Mouse (Mus musculus) neural tube, embryonic 14.5 days (tissue): ENCODE data around the gene Znrd1as. TPM values are rescaled to one million over a fixed set of nuclear protein-coding genes. Genes with fewer than 3 reads are reported as not detected.

Source experiments
- ATAC-seq: fragments of 200-750 bp; cut with Nextera tagmentation; 2 replicates; pipeline ENCODE4 v1.8.0; 2017; ENCODE audit warnings: low read depth, mild to moderate bottlenecking, moderate TSS enrichment, moderate library complexity
- H3K27ac ChIP-seq: fragments of 300-500 bp; sonication (generic); 2 replicates; pipeline ENCODE4 v1.5.1; 2014; ENCODE audit warnings: low read depth, mild to moderate bottlenecking, control low read depth, low read length, moderate library complexity, mixed read lengths
- H3K27me3 ChIP-seq: fragments of 300-500 bp; sonication (generic); 2 replicates; pipeline ENCODE4 v1.6.1; 2014; ENCODE audit warnings: low read length; ENCODE audit not compliant: control insufficient read depth, insufficient read depth
- H3K36me3 ChIP-seq: fragments of 300-500 bp; sonication (generic); 2 replicates; pipeline ENCODE4 v1.6.1; 2014; ENCODE audit warnings: low read length, mixed read lengths; ENCODE audit not compliant: control insufficient read depth, insufficient read depth
- H3K4me1 ChIP-seq: fragments of 300-500 bp; sonication (generic); 2 replicates; pipeline ENCODE4 v1.6.1; 2014; ENCODE audit warnings: low read length; ENCODE audit not compliant: control insufficient read depth, insufficient read depth
- H3K4me2 ChIP-seq: fragments of 300-500 bp; sonication (generic); 2 replicates; pipeline ENCODE4 v1.6.1; 2014; ENCODE audit warnings: mild to moderate bottlenecking, low read depth, low read length, control low read depth
- H3K4me3 ChIP-seq: fragments of 300-500 bp; sonication (generic); 2 replicates; pipeline ENCODE4 v1.5.1; 2014; ENCODE audit warnings: low read depth, low read length, control low read depth, mixed read lengths
- H3K9ac ChIP-seq: fragments of 300-500 bp; sonication (generic); replicated peaks from 2 replicates; pipeline ENCODE4 v1.6.1; 2014; ENCODE audit warnings: low read depth, mild to moderate bottlenecking, control low read depth, low read length, mixed read lengths
- H3K9me3 ChIP-seq: fragments of 300-500 bp; sonication (generic); 2 replicates; pipeline ENCODE4 v1.6.1; 2016; ENCODE audit warnings: low read length; ENCODE audit not compliant: control insufficient read depth
- WGBS: fragments of 180-500 bp; shearing (Covaris S2); extraction: QIAGEN DNeasy Blood & Tissue Kit; methylation state at CpG from one replicate; pipeline ENCODE4 v1.1.7; 2014; 5-methylcytosine and 5-hydroxymethylcytosine counted together
- polyA plus RNA-seq: library from polyadenylated mRNA; unstranded; fragments of >200 nt; fragmentation: Nextera tagmentation; extraction: Ambion mirVana; gene quantifications from 2 replicates; pipeline ENCODE4 v1.2.1, GENCODE M21; 2014

Gene Znrd1as
- polyA plus RNA-seq, 1 experiment from 2014 or later: 4.6 TPM

GRCm38 (mm10) chr17:36944121-36944775, 14.1 kb upstream of the Znrd1as start:
- Histone ChIP-seq H3K36me3 (peaks cover 6% of the 10 kb centered on the region; the same call in 1 of the 2 replicates), H3K27me3 (peaks cover 22% of the 10 kb centered on the region), H3K4me2 (no peak overlapping the region), H3K4me1 (peaks cover 8% of the 10 kb centered on the region; the same call in 1 of the 2 replicates), H3K9me3 (no peaks in the 10 kb centered on the region), H3K4me3 (no peak overlapping the region), H3K9ac (no peak overlapping the region), H3K27ac (no peak overlapping the region)
- ATAC-seq: no peak
- 5% methylated on average over 9 of the region's 9 CpGs for WGBS

DNA sequence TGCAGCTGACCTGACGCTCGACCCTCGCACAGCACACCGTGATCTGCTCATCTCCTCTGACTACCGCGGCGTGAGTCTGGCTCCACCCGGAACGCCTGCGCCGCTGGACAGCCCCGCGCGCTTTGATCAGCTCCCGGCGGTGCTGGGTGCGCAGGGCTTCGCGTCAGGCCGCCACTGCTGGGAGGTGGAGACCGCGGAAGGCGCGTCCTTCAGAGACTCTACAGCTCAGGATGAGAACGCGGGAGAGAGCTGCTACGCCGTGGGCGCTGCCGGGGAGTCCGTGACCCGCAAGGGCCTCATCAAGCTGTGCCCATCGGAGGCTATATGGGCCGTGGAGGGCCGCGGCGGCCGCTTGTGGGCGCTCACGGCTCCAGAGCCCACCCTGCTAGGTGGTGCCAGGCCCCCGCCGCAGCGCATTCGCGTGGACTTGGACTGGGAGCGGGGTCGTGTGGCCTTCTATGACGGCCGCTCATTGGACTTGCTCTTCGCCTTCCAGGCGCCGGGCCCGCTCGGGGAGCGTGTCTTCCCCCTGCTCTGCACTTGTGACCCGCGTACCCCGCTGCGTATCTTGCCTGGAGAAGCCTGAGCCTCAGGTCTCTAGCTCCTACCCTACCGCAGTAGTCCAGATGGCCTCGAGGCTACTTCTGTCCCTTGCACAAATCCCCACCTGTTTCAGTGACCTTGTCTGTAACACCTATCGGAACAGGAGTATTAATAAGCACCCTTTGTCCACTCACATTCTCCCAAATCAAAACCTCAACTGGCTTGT, 11.2 kb upstream of the Znrd1as start:
- ATAC-seq: peak; percentile 54
- peak overlapping the region; percentile 94 for H3K4me2 ChIP-seq
- 2% methylated on average over 62 of the region's 62 CpGs for WGBS
- peak overlapping the region; percentile 78 for H3K27ac ChIP-seq
- H3K9me3 ChIP-seq: no peaks in the 10 kb centered on the region
- H3K4me3 ChIP-seq: peak overlapping the region; percentile 53
- peaks cover 19% of the 10 kb centered on the region for H3K27me3 ChIP-seq
- H3K36me3 ChIP-seq: peaks cover 6% of the 10 kb centered on the region; the same call in 1 of the 2 replicates
- peak overlapping the region; percentile 81 for H3K9ac ChIP-seq
- peaks cover 16% of the 10 kb centered on the region; the same call in 1 of the 2 replicates for H3K4me1 ChIP-seq

DNA sequence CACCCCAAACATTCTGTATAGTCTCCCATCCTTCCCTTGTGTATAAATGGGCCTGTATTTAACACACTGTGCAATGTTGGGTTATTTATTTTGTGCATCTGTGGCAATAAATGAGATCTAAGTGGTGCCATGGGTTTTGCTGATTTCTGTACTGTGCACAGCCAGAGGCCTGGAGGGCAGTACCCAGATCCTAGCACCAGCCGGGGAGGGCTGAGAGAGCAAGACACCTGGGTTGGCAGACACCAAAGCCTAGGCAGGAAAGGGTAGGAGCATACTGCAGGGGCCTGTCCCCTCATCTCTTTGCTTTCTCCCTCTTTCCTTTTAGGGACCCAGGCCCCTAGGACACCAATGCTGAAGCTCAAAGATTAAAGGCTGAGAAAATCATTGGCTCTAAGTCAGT, 10.1 kb upstream of the Znrd1as start:
- Histone ChIP-seq H3K9ac (no peak overlapping the region), H3K27me3 (peaks cover 8% of the 10 kb centered on the region; the same call in 1 of the 2 replicates), H3K9me3 (no peaks in the 10 kb centered on the region), H3K36me3 (peaks cover 6% of the 10 kb centered on the region; the same call in 1 of the 2 replicates), H3K4me1 (peaks cover 16% of the 10 kb centered on the region; the same call in 1 of the 2 replicates), H3K4me3 (no peak overlapping the region), H3K4me2 (no peak overlapping the region), H3K27ac (no peak overlapping the region)
- 74% methylated on average over 1 of the region's 1 CpGs for WGBS
- ATAC-seq: no peak

DNA sequence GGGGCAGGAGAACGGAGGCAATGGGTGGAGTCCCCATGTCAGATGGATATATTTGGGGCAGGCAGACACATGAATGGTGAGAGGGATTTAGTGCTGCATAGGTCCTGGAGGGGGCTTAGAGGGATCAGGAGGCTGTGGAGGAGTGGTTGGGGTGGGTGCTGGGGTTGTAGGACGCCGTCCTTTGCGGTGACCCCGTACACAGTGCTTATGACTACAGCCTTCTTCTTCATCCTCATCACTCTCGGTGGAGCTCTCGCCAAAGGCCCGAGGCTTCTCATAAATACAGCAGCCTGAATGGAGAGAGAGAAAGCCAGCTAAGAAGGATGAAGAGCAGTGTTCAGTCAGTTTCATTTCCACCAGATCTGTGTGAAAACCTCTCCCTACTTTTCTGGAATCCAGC, 9.1 kb upstream of the Znrd1as start:
- peaks cover 4% of the 10 kb centered on the region; the same call in 1 of the 2 replicates for H3K27me3 ChIP-seq
- peaks cover 6% of the 10 kb centered on the region; the same call in 1 of the 2 replicates for H3K36me3 ChIP-seq
- WGBS: 93% methylated on average over 8 of the region's 8 CpGs
- peaks cover 16% of the 10 kb centered on the region; the same call in 1 of the 2 replicates for H3K4me1 ChIP-seq
- no peaks in the 10 kb centered on the region for H3K9me3 ChIP-seq
- no peak for ATAC-seq
- H3K27ac ChIP-seq: no peak overlapping the region
- no peak overlapping the region for H3K4me2 ChIP-seq
- H3K4me3 ChIP-seq: no peak overlapping the region
- no peak overlapping the region for H3K9ac ChIP-seq

DNA sequence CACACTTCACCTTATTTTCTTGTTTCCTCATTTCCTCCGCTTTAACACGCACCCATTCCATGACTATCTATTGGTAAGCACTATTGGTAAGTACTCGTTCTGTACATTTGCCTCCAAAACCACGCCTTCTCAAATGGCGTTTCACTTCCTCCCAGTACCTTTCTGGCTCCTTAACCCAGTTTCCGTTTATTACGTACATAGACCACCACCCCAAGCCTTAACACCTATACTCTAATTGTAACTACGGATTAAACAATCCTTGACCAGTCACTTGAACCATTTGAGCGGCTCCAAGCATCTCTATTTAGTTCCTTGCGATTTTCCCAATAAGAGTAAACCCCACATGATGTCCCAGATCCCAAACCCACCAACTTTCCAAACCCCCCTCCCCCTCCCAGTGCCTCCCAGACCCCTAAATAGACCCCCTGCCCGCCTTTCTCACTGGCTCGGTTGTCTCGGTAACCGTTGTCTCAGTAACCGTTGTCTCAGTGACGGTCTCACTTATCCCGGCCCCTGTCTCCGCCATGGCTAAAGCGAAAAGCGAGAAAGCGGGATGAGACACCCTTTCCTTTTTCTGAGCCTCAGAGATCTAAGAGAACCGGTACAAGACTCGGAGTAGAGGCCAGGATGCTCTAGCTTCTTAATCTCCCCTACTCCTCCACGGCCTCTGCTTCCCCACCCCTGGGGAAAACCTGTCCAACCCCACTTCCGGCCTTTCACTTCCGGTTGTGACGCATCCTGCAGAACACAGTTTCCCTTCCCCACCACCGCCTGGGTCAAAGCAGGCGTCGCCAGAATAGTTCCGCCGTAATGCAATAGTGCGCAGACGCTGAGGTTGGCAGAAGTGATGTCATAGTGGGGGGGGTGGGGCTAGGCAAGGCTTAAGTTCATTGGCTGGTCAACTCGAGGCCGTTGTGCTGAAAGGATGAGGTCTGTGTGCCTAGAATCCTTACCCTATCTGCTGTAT, 7.1 kb upstream of the Znrd1as start, which contains the start of gene Ppp1r11:
Ppp1r11 (minus strand) TSS at position 761 of the 967 bp plus-strand sequence.
- H3K36me3 ChIP-seq: peaks cover 6% of the 10 kb centered on the region
- 2% methylated on average over 36 of the region's 36 CpGs for WGBS
- H3K9ac ChIP-seq: peak within 1 kb of the TSS; percentile 67
- peak within 1 kb of the TSS; percentile 68 for H3K4me3 ChIP-seq
- peak within 1 kb of the TSS; percentile 81 for H3K4me2 ChIP-seq
- peaks cover 13% of the 10 kb centered on the region; the same call in 1 of the 2 replicates for H3K4me1 ChIP-seq
- H3K27ac ChIP-seq: peak within 1 kb of the TSS; percentile 89
- no peaks in the 10 kb centered on the region for H3K9me3 ChIP-seq
- peak; percentile 96 for ATAC-seq
- no peaks in the 10 kb centered on the region for H3K27me3 ChIP-seq

DNA sequence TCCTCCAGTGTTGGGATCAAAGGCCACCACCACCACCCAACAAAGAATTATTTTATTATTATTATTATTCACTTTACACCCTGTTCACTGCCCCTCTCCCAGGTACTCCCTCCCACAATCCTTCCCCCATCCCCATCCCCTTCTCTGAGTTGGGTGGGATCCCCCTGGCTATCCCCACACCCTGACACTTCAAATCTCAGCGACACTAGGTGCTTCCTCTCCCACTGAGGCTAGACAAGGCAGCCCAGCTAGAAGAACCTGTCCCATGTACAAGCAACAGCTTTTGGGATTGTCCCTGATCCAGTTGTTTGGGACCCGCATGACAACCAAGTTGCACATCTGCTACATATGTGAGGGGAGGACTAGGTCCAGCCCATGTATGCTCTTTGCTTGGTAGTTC, 5.8 kb upstream of the Znrd1as start:
- Histone ChIP-seq H3K4me1 (peaks cover 12% of the 10 kb centered on the region; the same call in 1 of the 2 replicates), H3K4me3 (no peak overlapping the region), H3K36me3 (peaks cover 6% of the 10 kb centered on the region), H3K27me3 (no peaks in the 10 kb centered on the region), H3K4me2 (no peak overlapping the region), H3K27ac (no peak overlapping the region), H3K9me3 (no peaks in the 10 kb centered on the region), H3K9ac (no peak overlapping the region)
- no peak for ATAC-seq
- 89% methylated on average over 2 of the region's 2 CpGs for WGBS

DNA sequence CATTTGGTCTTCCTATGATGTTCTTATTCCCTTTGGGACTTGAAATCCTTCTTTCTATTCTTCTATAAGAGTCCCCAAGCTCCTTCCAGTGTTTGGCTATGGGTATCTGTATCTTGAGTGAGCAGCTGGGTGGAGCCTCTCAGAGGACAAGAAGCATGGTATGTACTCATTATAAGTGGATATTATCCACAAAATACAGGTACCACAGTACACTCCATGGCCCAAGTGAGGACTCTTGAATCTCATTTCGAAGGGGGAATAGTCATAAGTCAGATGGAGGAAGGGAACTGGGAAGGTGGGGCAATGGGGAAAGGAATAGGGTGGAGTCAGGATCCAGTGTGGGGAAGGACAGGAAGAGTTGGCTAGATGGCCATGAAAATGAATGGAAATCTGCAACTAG, 5.3 kb upstream of the Znrd1as start:
- no peak overlapping the region for H3K9ac ChIP-seq
- 95% methylated on average over 1 of the region's 1 CpGs for WGBS
- ATAC-seq: no peak

GRCm38 (mm10) chr17:36958884-36959283, 492 bp downstream of the Znrd1as start:
- peaks cover 12% of the 10 kb centered on the region; the same call in 1 of the 2 replicates for H3K4me1 ChIP-seq
- peak overlapping the region; percentile 75; the same call in 1 of the 2 replicates for H3K27ac ChIP-seq
- no peaks in the 10 kb centered on the region for H3K27me3 ChIP-seq
- WGBS: 13% methylated on average over 12 of the region's 12 CpGs
- no peaks in the 10 kb centered on the region for H3K9me3 ChIP-seq
- H3K36me3 ChIP-seq: no peaks in the 10 kb centered on the region; the same call in 1 of the 2 replicates
- peak overlapping the region; percentile 75 for H3K4me2 ChIP-seq
- ATAC-seq: peak; percentile 10; the same call in 1 of the 2 replicates
- peak overlapping the region; percentile 68 for H3K9ac ChIP-seq
- H3K4me3 ChIP-seq: peak overlapping the region; percentile 65

More for the DNA sequence above, 5.3 kb upstream of the Znrd1as start:
- H3K36me3 ChIP-seq: peaks cover 6% of the 10 kb centered on the region
- H3K4me3 ChIP-seq: no peak overlapping the region
- H3K9me3 ChIP-seq: no peaks in the 10 kb centered on the region
- H3K27me3 ChIP-seq: no peaks in the 10 kb centered on the region
- H3K4me1 ChIP-seq: peaks cover 13% of the 10 kb centered on the region; the same call in 1 of the 2 replicates
- no peak overlapping the region for H3K4me2 ChIP-seq
- H3K27ac ChIP-seq: no peak overlapping the region
